ENCODE assay signal across 27 mouse cellular contexts in the genomic region with DNA sequence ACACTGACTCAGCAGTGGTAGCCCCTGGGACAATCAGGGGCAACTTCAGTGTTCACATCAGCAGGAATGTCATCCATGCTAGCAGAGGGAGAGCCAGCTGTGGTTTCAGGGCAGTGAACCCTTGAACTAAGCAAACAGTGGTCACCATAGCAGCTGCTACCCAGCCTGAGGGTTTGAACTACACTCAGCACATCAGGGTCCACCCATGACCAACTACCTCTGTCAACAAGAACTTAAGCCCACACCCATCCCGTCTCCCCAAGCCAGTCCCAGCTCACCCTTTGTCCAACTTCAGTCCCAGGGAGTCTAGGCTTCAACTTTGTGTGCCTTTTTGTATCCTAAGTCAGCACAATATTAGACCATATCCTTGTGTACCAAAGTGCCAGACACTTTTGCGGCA.
DNase-seq lines count a peak whose midpoint lies in the region; ATAC-seq and TF ChIP-seq lines count a peak whose summit lies in the region.
"Had no signal": no experiment of that assay in that cellular context is flagged by ENCODE, and none has a peak within 500 bp of the region (broad histone marks: within the 10 kb centered on the region; RNA-seq: fewer than 3 reads in every experiment).

No protein-coding gene starts in this region.

- no peak for TF ChIP-seq EP300 in liver, postnatal 0 days (IDR thresholded peaks at IDR 0.05; ENCODE audit: low read depth)
- no peak for TF ChIP-seq EP300 in stomach, postnatal 0 days (optimal IDR thresholded peaks at IDR 0.05)

- H3K27me3 ChIP-seq in hindbrain, embryonic 13.5 days = no peaks in the 10 kb centered on the region
- no peaks in the 10 kb centered on the region for H3K27me3 ChIP-seq in hindbrain, embryonic 10.5 days (ENCODE audit: insufficient read depth, poor library complexity, severe bottlenecking)
- H3K27me3 ChIP-seq in liver, embryonic 12.5 days (replicated peaks) = peaks cover 7% of the 10 kb centered on the region; the same call in 1 of the 2 replicates
- no peaks in the 10 kb centered on the region for H3K27me3 ChIP-seq in liver, postnatal 0 days (ENCODE audit: insufficient read depth, low read length)
- H3K27me3 ChIP-seq in stomach, postnatal 0 days (ENCODE audit: control insufficient read depth, insufficient read depth, low read length) = no peaks in the 10 kb centered on the region
- H3K27me3 ChIP-seq: embryonic facial prominence, embryonic 13.5 days; forebrain, embryonic 12.5 days; heart, embryonic 13.5 days; hindbrain, embryonic 12.5 days had no signal

- H3K4me2 ChIP-seq in hindbrain, embryonic 13.5 days = no peak overlapping the region
- no peak overlapping the region for H3K4me2 ChIP-seq in liver, embryonic 12.5 days
- no peak overlapping the region for H3K4me2 ChIP-seq in liver, postnatal 0 days (ENCODE audit: low read depth, low read length)
- H3K4me2 ChIP-seq in stomach, postnatal 0 days (replicated peaks; ENCODE audit: low read depth) = no peak overlapping the region
- H3K4me2 ChIP-seq: embryonic facial prominence, embryonic 13.5 days; forebrain, embryonic 12.5 days; heart, embryonic 13.5 days; hindbrain, embryonic 12.5 days had no signal

- TF ChIP-seq CTCF in liver, postnatal 0 days (IDR thresholded peaks at IDR 0.05; ENCODE audit: low read depth) = no peak
- TF ChIP-seq CTCF in stomach, postnatal 0 days (IDR thresholded peaks at IDR 0.05; ENCODE audit: low read depth) = no peak

- peaks cover 27% of the 10 kb centered on the region for H3K4me1 ChIP-seq in hindbrain, embryonic 13.5 days (replicated peaks)
- peaks cover 10% of the 10 kb centered on the region; the same call in 1 of the 2 replicates for H3K4me1 ChIP-seq in hindbrain, embryonic 10.5 days (replicated peaks)
- H3K4me1 ChIP-seq in liver, embryonic 12.5 days = peaks cover 4% of the 10 kb centered on the region; the same call in 1 of the 2 replicates
- H3K4me1 ChIP-seq in liver, postnatal 0 days (ENCODE audit: insufficient read depth) = no peaks in the 10 kb centered on the region
- H3K4me1 ChIP-seq in stomach, postnatal 0 days (replicated peaks; ENCODE audit: control insufficient read depth, insufficient read depth) = no peaks in the 10 kb centered on the region
- H3K4me1 ChIP-seq: embryonic facial prominence, embryonic 10.5 days had no signal

- H3K9ac ChIP-seq in hindbrain, embryonic 13.5 days = no peak overlapping the region
- no peak overlapping the region for H3K9ac ChIP-seq in liver, embryonic 12.5 days
- no peak overlapping the region for H3K9ac ChIP-seq in liver, postnatal 0 days (replicated peaks)
- no peak overlapping the region for H3K9ac ChIP-seq in stomach, postnatal 0 days (ENCODE audit: low read length)
- H3K9ac ChIP-seq: embryonic facial prominence, embryonic 13.5 days; forebrain, embryonic 12.5 days; heart, embryonic 13.5 days; hindbrain, embryonic 12.5 days had no signal

- no peak overlapping the region for H3K4me3 ChIP-seq in hindbrain, embryonic 13.5 days
- no peak overlapping the region for H3K4me3 ChIP-seq in hindbrain, embryonic 10.5 days
- H3K4me3 ChIP-seq in liver, embryonic 12.5 days = no peak overlapping the region
- H3K4me3 ChIP-seq in liver, postnatal 0 days (ENCODE audit: low read depth, low read length) = no peak overlapping the region
- no peak overlapping the region for H3K4me3 ChIP-seq in stomach, postnatal 0 days (ENCODE audit: low read depth, low read length)
- H3K4me3 ChIP-seq: embryonic facial prominence, embryonic 10.5 days; embryonic facial prominence, embryonic 13.5 days; erythroblast, embryonic 14.5 days; forebrain, embryonic 12.5 days; gastrocnemius, adult 2 months; heart, embryonic 10.5 days; heart, embryonic 13.5 days; hindbrain, embryonic 12.5 days had no signal

- H3K36me3 ChIP-seq in hindbrain, embryonic 13.5 days = no peaks in the 10 kb centered on the region
- no peaks in the 10 kb centered on the region for H3K36me3 ChIP-seq in hindbrain, embryonic 10.5 days
- H3K36me3 ChIP-seq in liver, embryonic 12.5 days = no peaks in the 10 kb centered on the region
- H3K36me3 ChIP-seq in liver, postnatal 0 days (replicated peaks; ENCODE audit: insufficient read depth, low read length) = no peaks in the 10 kb centered on the region
- no peaks in the 10 kb centered on the region for H3K36me3 ChIP-seq in stomach, postnatal 0 days (ENCODE audit: control insufficient read depth, insufficient read depth, low read length)
- H3K36me3 ChIP-seq: embryonic facial prominence, embryonic 10.5 days; embryonic facial prominence, embryonic 13.5 days; forebrain, embryonic 12.5 days; heart, embryonic 10.5 days; heart, embryonic 13.5 days; hindbrain, embryonic 12.5 days had no signal

- ATAC-seq in hindbrain, embryonic 13.5 days (ENCODE audit: low FRiP score) = no peak
- ATAC-seq in liver, embryonic 12.5 days = peak; percentile 27; the same call in 1 of the 2 replicates
- no peak for ATAC-seq in liver, postnatal 0 days
- peak; percentile 79 for ATAC-seq in stomach, postnatal 0 days (ENCODE audit: low FRiP score, low TSS enrichment)
- ATAC-seq: activated CD4-positive, CD25-positive, alpha-beta regulatory T cell, adult 4 months had no signal

- no peaks in the 10 kb centered on the region for H3K9me3 ChIP-seq in hindbrain, embryonic 13.5 days
- no peaks in the 10 kb centered on the region for H3K9me3 ChIP-seq in hindbrain, embryonic 10.5 days
- no peaks in the 10 kb centered on the region for H3K9me3 ChIP-seq in liver, embryonic 12.5 days (replicated peaks)
- H3K9me3 ChIP-seq in liver, postnatal 0 days (ENCODE audit: low read length) = no peaks in the 10 kb centered on the region
- no peaks in the 10 kb centered on the region for H3K9me3 ChIP-seq in stomach, postnatal 0 days (ENCODE audit: control insufficient read depth, low read length)
- H3K9me3 ChIP-seq: embryonic facial prominence, embryonic 10.5 days; embryonic facial prominence, embryonic 13.5 days; forebrain, embryonic 12.5 days; heart, embryonic 10.5 days; heart, embryonic 13.5 days; hindbrain, embryonic 12.5 days had no signal

- no peak for DNase-seq in hindbrain, embryonic 10.5 days (ENCODE audit: low spot score)
- no peak for DNase-seq in liver, postnatal 0 days
- peak; percentile 27 for DNase-seq in 3T3-L1 (ENCODE audit: low read depth, low spot score)
- DNase-seq in stomach, postnatal 0 days (ENCODE audit: low spot score) = no peak
- DNase-seq: adrenal gland, adult 8-10 months; adrenal gland, postnatal 25 days; cerebellum, adult 11-12 months; cerebellum, adult 8-10 months; cerebellum, postnatal 10 days; cerebellum, postnatal 36 days; embryo, embryonic 11 days; forebrain, postnatal 0 days; gastrocnemius, adult 2 months; gastrocnemius, postnatal 14 days; heart, adult 18-20 months; heart, postnatal 14 days; heart, postnatal 4 days had no signal

- 88% methylated on average over 2 of the region's 2 CpGs for WGBS in hindbrain, embryonic 13.5 days
- 93% methylated on average over 2 of the region's 2 CpGs for WGBS in hindbrain, embryonic 10.5 days
- WGBS in liver, embryonic 12.5 days (ENCODE audit: insufficient replicate concordance) = 74% methylated on average over 2 of the region's 2 CpGs
- 73% methylated on average over 2 of the region's 2 CpGs for WGBS in liver, postnatal 0 days (ENCODE audit: insufficient replicate concordance)
- WGBS in stomach, postnatal 0 days = 70% methylated on average over 2 of the region's 2 CpGs

- 0 out of 2 replicates have a peak overlapping the region, but pooled peaks have one; percentile 80 for H3K27ac ChIP-seq in hindbrain, embryonic 13.5 days
- H3K27ac ChIP-seq in hindbrain, embryonic 10.5 days = no peak overlapping the region
- no peak overlapping the region for H3K27ac ChIP-seq in liver, embryonic 12.5 days
- H3K27ac ChIP-seq in liver, postnatal 0 days (ENCODE audit: low read depth) = no peak overlapping the region
- no peak overlapping the region for H3K27ac ChIP-seq in stomach, postnatal 0 days (replicated peaks)
- H3K27ac ChIP-seq: embryonic facial prominence, embryonic 10.5 days; embryonic facial prominence, embryonic 13.5 days; gastrocnemius, adult 2 months; heart, embryonic 10.5 days; heart, embryonic 13.5 days had no signal

Comparison
In these comparisons a context has a peak if more than half of its experiments do, and no peak if none do; other contexts are left out.
1. ATAC-seq: peak in liver, embryonic 12.5 days (single experiment) and stomach, postnatal 0 days (single experiment); none in hindbrain, embryonic 13.5 days (single experiment) and liver, postnatal 0 days (single experiment).